Mouse (Mus musculus): ENCODE measurements around the gene Slc6a1. TPM values are rescaled to one million over a fixed set of nuclear protein-coding genes. Genes with fewer than 3 reads are reported as not detected.

The Slc6a1 gene
- 0.16 and 0.17 TPM in 2 replicates for polyA plus RNA-seq (2015; fragmentation: Nextera tagmentation; extraction: Ambion mirVana)

DNA sequence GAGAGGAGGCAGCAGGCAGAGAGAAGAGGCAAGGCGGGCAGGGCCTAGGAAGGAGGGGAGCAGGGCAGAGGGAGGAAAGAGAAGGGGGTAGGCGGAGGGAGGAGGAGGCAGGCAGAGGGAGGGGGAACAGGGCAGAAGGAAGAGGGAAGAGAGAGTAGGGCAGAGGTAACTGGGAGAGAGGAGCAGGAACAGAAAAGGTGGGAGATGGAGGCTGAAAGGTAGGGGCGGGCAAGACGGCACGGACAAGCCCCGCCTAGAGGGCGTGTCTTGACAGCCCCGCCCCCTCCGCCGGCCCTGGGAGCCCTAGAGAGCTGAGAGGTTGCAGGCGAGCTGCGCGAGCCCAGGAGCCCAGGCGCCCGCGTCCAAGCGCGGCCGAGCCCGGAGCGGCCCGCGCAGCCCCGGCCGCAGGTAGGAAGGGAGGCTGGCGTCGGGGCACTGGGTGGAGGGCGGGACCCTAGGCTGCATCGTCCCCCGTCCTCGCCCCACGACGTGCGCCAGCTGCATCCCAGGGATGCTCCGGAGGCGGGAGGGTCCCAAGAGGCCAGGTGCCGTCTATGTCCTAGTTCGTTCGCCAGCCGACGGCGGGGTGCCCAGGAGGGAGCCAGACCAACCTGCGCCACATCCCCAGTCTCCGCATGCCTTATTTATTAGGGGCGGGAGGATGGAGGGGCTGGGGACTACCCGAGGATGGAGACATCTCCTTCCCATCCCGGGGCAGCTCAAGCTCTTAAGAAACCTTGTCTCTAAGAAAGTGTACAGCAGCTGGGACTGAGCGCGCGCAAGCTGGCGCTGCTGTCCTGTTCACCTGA lies at the start of gene Slc6a1:
Gene Slc6a1, plus strand, starts transcription at position 167 of the 809 bp plus-strand sequence.
- ATAC-seq (ENCODE audit: low FRiP score, low TSS enrichment), result peak; percentile 93
- H3K27ac ChIP-seq (ENCODE audit: low read length), result no peak within 1 kb of the TSS
- WGBS, result 1% methylated on average over 50 of the region's 51 CpGs

DNA sequence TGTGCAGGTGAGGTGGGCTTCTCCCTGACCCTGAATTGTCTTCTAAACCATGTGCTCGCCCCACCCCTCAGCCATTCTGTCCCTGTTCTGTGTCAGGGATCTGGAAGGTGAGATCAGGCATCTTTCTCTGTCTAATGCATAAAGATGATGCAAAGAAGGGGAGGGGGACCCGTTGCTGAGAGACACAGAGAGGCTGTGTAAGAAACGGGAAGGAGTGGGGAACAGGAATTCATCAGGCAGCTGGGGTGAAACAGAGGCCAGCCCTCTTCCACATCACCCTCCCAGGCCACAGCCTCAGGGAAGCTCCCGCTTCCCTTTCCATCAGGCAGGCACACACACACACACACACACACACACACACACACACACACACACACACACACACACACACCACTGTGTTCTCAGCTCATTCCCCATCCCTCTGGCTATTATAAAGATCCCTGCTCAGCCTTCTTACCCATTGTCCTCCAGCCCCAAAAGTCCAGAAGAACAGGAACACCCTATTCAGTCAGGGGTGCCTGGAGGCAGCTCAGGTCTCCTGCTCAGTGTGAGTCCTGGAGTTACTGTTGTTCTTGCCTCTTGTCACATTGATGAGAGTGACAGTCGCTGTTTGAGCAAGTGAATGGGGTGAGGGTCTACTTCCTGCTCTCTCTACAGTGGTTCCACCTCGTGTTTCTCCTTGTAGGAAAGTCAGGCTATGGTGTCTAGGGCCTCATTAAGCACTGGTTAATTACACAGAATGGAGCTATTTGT lies 43.4 kb upstream of the Slc6a1 start:
- Histone ChIP-seq H3K4me1 (ENCODE audit: insufficient read depth, low read length) (no peaks in the 10 kb centered on the region), H3K27ac (ENCODE audit: low read length) (no peak overlapping the region), H3K9me3 (ENCODE audit: low read length) (no peaks in the 10 kb centered on the region), H3K27me3 (ENCODE audit: insufficient read depth, low read length) (no peaks in the 10 kb centered on the region), H3K36me3 (ENCODE audit: insufficient read depth, low read length) (no peaks in the 10 kb centered on the region), H3K9ac (replicated peaks; ENCODE audit: low read length) (no peak overlapping the region), H3K4me3 (ENCODE audit: low read length) (no peak overlapping the region), H3K4me2 (replicated peaks; ENCODE audit: low read depth, low read length) (no peak overlapping the region)
- 37% methylated on average over 6 of the region's 6 CpGs for WGBS
- ATAC-seq (ENCODE audit: low FRiP score, low TSS enrichment), result no peak

More for the DNA sequence above, at the start of gene Slc6a1:
- no peaks in the 10 kb centered on the region for H3K36me3 ChIP-seq (ENCODE audit: insufficient read depth, low read length)
- H3K9me3 ChIP-seq (ENCODE audit: low read length), result no peaks in the 10 kb centered on the region
- peak within 1 kb of the TSS; percentile 13 for H3K4me3 ChIP-seq (ENCODE audit: low read length)
- no peaks in the 10 kb centered on the region for H3K4me1 ChIP-seq (ENCODE audit: insufficient read depth, low read length)
- peaks cover 72% of the 10 kb centered on the region for H3K27me3 ChIP-seq (ENCODE audit: insufficient read depth, low read length)
- peak within 1 kb of the TSS; percentile 34; the same call in 1 of the 2 replicates for H3K4me2 ChIP-seq (replicated peaks; ENCODE audit: low read depth, low read length)
- no peak within 1 kb of the TSS for H3K9ac ChIP-seq (replicated peaks; ENCODE audit: low read length)

- no peaks in the 10 kb centered on the region for H3K4me1 ChIP-seq (ENCODE audit: insufficient read depth, low read length)
- WGBS, result 78% methylated on average over 11 of the region's 11 CpGs
- H3K36me3 ChIP-seq (ENCODE audit: insufficient read depth, low read length), result no peaks in the 10 kb centered on the region
- H3K9me3 ChIP-seq (ENCODE audit: low read length), result no peaks in the 10 kb centered on the region
- H3K4me2 ChIP-seq (replicated peaks; ENCODE audit: low read depth, low read length), result no peak overlapping the region
- no peak for ATAC-seq (ENCODE audit: low FRiP score, low TSS enrichment)
- no peak overlapping the region for H3K4me3 ChIP-seq (ENCODE audit: low read length)
- no peak overlapping the region for H3K9ac ChIP-seq (replicated peaks; ENCODE audit: low read length)
- no peak overlapping the region for H3K27ac ChIP-seq (ENCODE audit: low read length)
- no peaks in the 10 kb centered on the region for H3K27me3 ChIP-seq (ENCODE audit: insufficient read depth, low read length)
Measured at GRCm38 (mm10) chr6:114245665-114246064, 36.8 kb upstream of the Slc6a1 start.

GRCm38 (mm10) chr6:114250311-114250710 lies 32.1 kb upstream of the Slc6a1 start:
- no peak overlapping the region for H3K9ac ChIP-seq (replicated peaks; ENCODE audit: low read length)
- no peaks in the 10 kb centered on the region for H3K4me1 ChIP-seq (ENCODE audit: insufficient read depth, low read length)
- H3K27ac ChIP-seq (ENCODE audit: low read length), result no peak overlapping the region
- 8% methylated on average over 5 of the region's 5 CpGs for WGBS
- H3K9me3 ChIP-seq (ENCODE audit: low read length), result no peaks in the 10 kb centered on the region
- H3K27me3 ChIP-seq (ENCODE audit: insufficient read depth, low read length), result no peaks in the 10 kb centered on the region
- H3K36me3 ChIP-seq (ENCODE audit: insufficient read depth, low read length), result no peaks in the 10 kb centered on the region
- ATAC-seq (ENCODE audit: low FRiP score, low TSS enrichment), result peak; percentile 51; the same call in 1 of the 2 replicates
- no peak overlapping the region for H3K4me2 ChIP-seq (replicated peaks; ENCODE audit: low read depth, low read length)
- no peak overlapping the region for H3K4me3 ChIP-seq (ENCODE audit: low read length)

DNA sequence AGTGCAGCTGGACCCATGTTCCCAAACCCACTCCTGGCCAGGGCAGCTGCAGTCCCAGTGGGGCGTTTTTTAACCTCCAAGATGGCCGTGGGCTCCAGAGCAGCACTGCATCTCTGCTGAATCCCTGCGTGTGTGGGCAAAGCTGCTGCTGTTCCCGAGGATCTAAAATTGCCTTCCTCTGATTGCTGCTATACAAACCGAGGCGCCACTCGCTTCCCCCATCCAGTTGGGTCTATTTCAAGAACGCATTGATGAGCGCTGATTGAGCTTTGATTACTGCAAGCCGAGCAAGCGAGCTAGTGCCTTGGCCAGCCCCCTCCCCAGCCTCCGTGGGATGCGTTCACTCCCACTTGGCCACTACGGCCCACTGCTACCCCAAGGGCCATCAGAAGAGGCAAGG lies 27.5 kb upstream of the Slc6a1 start:
- Histone ChIP-seq H3K27me3 (ENCODE audit: insufficient read depth, low read length) (no peaks in the 10 kb centered on the region), H3K36me3 (ENCODE audit: insufficient read depth, low read length) (no peaks in the 10 kb centered on the region), H3K4me3 (ENCODE audit: low read length) (no peak overlapping the region), H3K9me3 (ENCODE audit: low read length) (no peaks in the 10 kb centered on the region), H3K4me1 (ENCODE audit: insufficient read depth, low read length) (no peaks in the 10 kb centered on the region), H3K9ac (replicated peaks; ENCODE audit: low read length) (no peak overlapping the region), H3K4me2 (replicated peaks; ENCODE audit: low read depth, low read length) (no peak overlapping the region), H3K27ac (ENCODE audit: low read length) (no peak overlapping the region)
- no peak for ATAC-seq (ENCODE audit: low FRiP score, low TSS enrichment)
- WGBS, result 46% methylated on average over 14 of the region's 14 CpGs

- Histone ChIP-seq H3K36me3 (ENCODE audit: insufficient read depth, low read length) (no peaks in the 10 kb centered on the region), H3K4me2 (replicated peaks; ENCODE audit: low read depth, low read length) (no peak overlapping the region), H3K27me3 (ENCODE audit: insufficient read depth, low read length) (no peaks in the 10 kb centered on the region), H3K9ac (replicated peaks; ENCODE audit: low read length) (no peak overlapping the region), H3K27ac (ENCODE audit: low read length) (no peak overlapping the region), H3K4me1 (ENCODE audit: insufficient read depth, low read length) (no peaks in the 10 kb centered on the region), H3K4me3 (ENCODE audit: low read length) (no peak overlapping the region), H3K9me3 (ENCODE audit: low read length) (no peaks in the 10 kb centered on the region)
- ATAC-seq (ENCODE audit: low FRiP score, low TSS enrichment), result no peak
- 61% methylated on average over 1 of the region's 1 CpGs for WGBS
Measured at GRCm38 (mm10) chr6:114257762-114258361, 24.6 kb upstream of the Slc6a1 start.

GRCm38 (mm10) chr6:114258661-114259193 lies 23.7 kb upstream of the Slc6a1 start:
- H3K27me3 ChIP-seq (ENCODE audit: insufficient read depth, low read length), result no peaks in the 10 kb centered on the region
- no peak overlapping the region for H3K4me2 ChIP-seq (replicated peaks; ENCODE audit: low read depth, low read length)
- no peak overlapping the region for H3K4me3 ChIP-seq (ENCODE audit: low read length)
- no peaks in the 10 kb centered on the region for H3K36me3 ChIP-seq (ENCODE audit: insufficient read depth, low read length)
- no peak for ATAC-seq (ENCODE audit: low FRiP score, low TSS enrichment)
- no peak overlapping the region for H3K27ac ChIP-seq (ENCODE audit: low read length)
- WGBS, result 73% methylated on average over 3 of the region's 3 CpGs
- H3K9me3 ChIP-seq (ENCODE audit: low read length), result no peaks in the 10 kb centered on the region
- no peaks in the 10 kb centered on the region for H3K4me1 ChIP-seq (ENCODE audit: insufficient read depth, low read length)
- H3K9ac ChIP-seq (replicated peaks; ENCODE audit: low read length), result no peak overlapping the region

DNA sequence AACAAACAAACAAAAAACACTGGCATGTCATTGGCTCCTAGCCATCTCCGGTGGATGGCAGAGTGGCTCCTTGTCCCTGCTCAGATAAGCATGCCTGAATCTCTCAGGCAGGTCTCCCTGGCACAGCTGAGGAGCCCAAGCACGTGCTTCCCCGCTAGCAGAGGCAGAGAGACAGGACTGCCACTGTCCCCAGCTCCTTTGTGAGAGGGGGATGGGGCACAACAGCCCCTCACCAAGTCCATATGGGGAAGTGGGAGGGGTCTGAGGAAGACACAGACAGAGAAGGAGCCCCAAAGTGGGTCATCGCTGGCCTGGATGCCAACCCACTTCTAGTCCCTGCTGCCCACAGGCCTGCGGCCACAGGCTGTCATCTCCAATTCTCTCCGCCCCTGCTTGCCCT lies 20.8 kb upstream of the Slc6a1 start:
- Histone ChIP-seq H3K36me3 (ENCODE audit: insufficient read depth, low read length) (no peaks in the 10 kb centered on the region), H3K4me2 (replicated peaks; ENCODE audit: low read depth, low read length) (no peak overlapping the region), H3K27me3 (ENCODE audit: insufficient read depth, low read length) (no peaks in the 10 kb centered on the region), H3K4me1 (ENCODE audit: insufficient read depth, low read length) (no peaks in the 10 kb centered on the region), H3K27ac (ENCODE audit: low read length) (no peak overlapping the region), H3K4me3 (ENCODE audit: low read length) (no peak overlapping the region), H3K9me3 (ENCODE audit: low read length) (no peaks in the 10 kb centered on the region), H3K9ac (replicated peaks; ENCODE audit: low read length) (no peak overlapping the region)
- WGBS, result 64% methylated on average over 6 of the region's 6 CpGs
- no peak for ATAC-seq (ENCODE audit: low FRiP score, low TSS enrichment)

DNA sequence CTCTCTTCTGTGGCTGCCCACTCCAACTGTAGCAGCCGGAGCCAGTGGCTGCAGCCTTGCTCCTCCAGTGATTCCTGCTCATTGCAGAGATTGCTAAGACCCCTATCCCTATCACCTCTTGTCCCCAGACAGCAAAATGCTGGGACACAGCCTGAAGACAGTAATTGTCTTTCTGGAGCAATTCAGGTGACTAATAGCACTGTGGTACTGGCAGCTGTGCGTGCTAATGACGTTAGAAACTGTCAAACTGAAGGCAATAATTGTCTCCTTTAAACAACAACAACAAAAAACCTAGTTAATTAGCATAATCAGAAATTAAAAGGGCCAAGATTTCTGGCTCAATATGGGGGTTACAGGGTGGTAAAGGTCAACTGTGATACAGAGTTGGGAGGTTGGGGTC lies 18.4 kb upstream of the Slc6a1 start:
- no peak overlapping the region for H3K27ac ChIP-seq (ENCODE audit: low read length)
- H3K9ac ChIP-seq (replicated peaks; ENCODE audit: low read length), result no peak overlapping the region
- no peak for ATAC-seq (ENCODE audit: low FRiP score, low TSS enrichment)
- H3K4me2 ChIP-seq (replicated peaks; ENCODE audit: low read depth, low read length), result no peak overlapping the region
- H3K9me3 ChIP-seq (ENCODE audit: low read length), result no peaks in the 10 kb centered on the region
- H3K4me3 ChIP-seq (ENCODE audit: low read length), result no peak overlapping the region
- H3K36me3 ChIP-seq (ENCODE audit: insufficient read depth, low read length), result no peaks in the 10 kb centered on the region
- no peaks in the 10 kb centered on the region for H3K4me1 ChIP-seq (ENCODE audit: insufficient read depth, low read length)
- 44% methylated on average over 3 of the region's 3 CpGs for WGBS
- no peaks in the 10 kb centered on the region; the same call in 1 of the 2 replicates for H3K27me3 ChIP-seq (ENCODE audit: insufficient read depth, low read length)

Data from kidney, embryonic 16.5 days (tissue).